Mouse (Mus musculus): ENCODE measurements around the gene Tmod4.
"Not testable (repeated sequence)": the region's sequence is repeated elsewhere in the genome, so short reads cannot be mapped to it uniquely, and the experiment has no call there.

Gene Tmod4

GRCm38 (mm10) chr3:95124246-95124645 lies at the start of gene Tmod4:
Gene Tmod4, plus strand, starts transcription at chr3:95124476.
- in situ Hi-C loops (cut with MboI; ENCODE audit: low pct_unique_long_range_greater_than_20kb in 1 of 2, low sequenced_read_pairs in 2 of 2, unreplicated experiment in 1 of 2), result no loop called here

GRCm38 (mm10) chr3:95088071-95088470 lies 36.2 kb upstream of the Tmod4 start:
- in situ Hi-C loops (cut with MboI; ENCODE audit: low pct_unique_long_range_greater_than_20kb in 1 of 2, low sequenced_read_pairs in 2 of 2, unreplicated experiment in 1 of 2), result no loop called here

- in situ Hi-C loops (cut with MboI; ENCODE audit: low pct_unique_long_range_greater_than_20kb in 1 of 2, low sequenced_read_pairs in 2 of 2, unreplicated experiment in 1 of 2), result no loop called here
Observed at GRCm38 (mm10) chr3:95100854-95101253, 23.4 kb upstream of the Tmod4 start.

GRCm38 (mm10) chr3:95105121-95105520 lies 19.2 kb upstream of the Tmod4 start:
- in situ Hi-C loops (cut with MboI; ENCODE audit: low pct_unique_long_range_greater_than_20kb in 1 of 2, low sequenced_read_pairs in 2 of 2, unreplicated experiment in 1 of 2), result no loop called here

GRCm38 (mm10) chr3:95105586-95106337 lies 18.5 kb upstream of the Tmod4 start:
- in situ Hi-C loops (cut with MboI; ENCODE audit: low pct_unique_long_range_greater_than_20kb in 1 of 2, low sequenced_read_pairs in 2 of 2, unreplicated experiment in 1 of 2), result no loop called here

- in situ Hi-C loops (cut with MboI; ENCODE audit: low pct_unique_long_range_greater_than_20kb in 1 of 2, low sequenced_read_pairs in 2 of 2, unreplicated experiment in 1 of 2), result no loop called here
Observed at GRCm38 (mm10) chr3:95106338-95107117, 17.7 kb upstream of the Tmod4 start, which contains the start of gene Pip5k1a. Gene Pip5k1a, minus strand, starts transcription at chr3:95106930.

- in situ Hi-C loops (cut with MboI; ENCODE audit: low pct_unique_long_range_greater_than_20kb in 1 of 2, low sequenced_read_pairs in 2 of 2, unreplicated experiment in 1 of 2), result not testable (repeated sequence)
Observed at GRCm38 (mm10) chr3:95107308-95107707, 17.0 kb upstream of the Tmod4 start.

- in situ Hi-C loops (cut with MboI; ENCODE audit: low pct_unique_long_range_greater_than_20kb in 1 of 2, low sequenced_read_pairs in 2 of 2, unreplicated experiment in 1 of 2), result no loop called here
Observed at GRCm38 (mm10) chr3:95107898-95108297, 16.4 kb upstream of the Tmod4 start.

GRCm38 (mm10) chr3:95110911-95111726 lies 13.2 kb upstream of the Tmod4 start, which contains the start of gene Vps72:
Gene Vps72, plus strand, starts transcription at chr3:95111022.
- in situ Hi-C loops (cut with MboI; ENCODE audit: low pct_unique_long_range_greater_than_20kb in 1 of 2, low sequenced_read_pairs in 2 of 2, unreplicated experiment in 1 of 2), result no loop called here

- in situ Hi-C loops (cut with MboI; ENCODE audit: low pct_unique_long_range_greater_than_20kb in 1 of 2, low sequenced_read_pairs in 2 of 2, unreplicated experiment in 1 of 2), result no loop called here
Observed at GRCm38 (mm10) chr3:95112760-95113159, 11.5 kb upstream of the Tmod4 start.

- in situ Hi-C loops (cut with MboI; ENCODE audit: low pct_unique_long_range_greater_than_20kb in 1 of 2, low sequenced_read_pairs in 2 of 2, unreplicated experiment in 1 of 2), result no loop called here
Observed at GRCm38 (mm10) chr3:95117751-95118150, 6.5 kb upstream of the Tmod4 start.

GRCm38 (mm10) chr3:95121580-95121979 lies 2.7 kb upstream of the Tmod4 start:
- in situ Hi-C loops (cut with MboI; ENCODE audit: low pct_unique_long_range_greater_than_20kb in 1 of 2, low sequenced_read_pairs in 2 of 2, unreplicated experiment in 1 of 2), result no loop called here

- in situ Hi-C loops (cut with MboI; ENCODE audit: low pct_unique_long_range_greater_than_20kb in 1 of 2, low sequenced_read_pairs in 2 of 2, unreplicated experiment in 1 of 2), result no loop called here
Observed at GRCm38 (mm10) chr3:95124972-95125371, 696 bp downstream of the Tmod4 start.

GRCm38 (mm10) chr3:95129226-95129651 lies 5.0 kb downstream of the Tmod4 start:
- in situ Hi-C loops (cut with MboI; ENCODE audit: low pct_unique_long_range_greater_than_20kb in 1 of 2, low sequenced_read_pairs in 2 of 2, unreplicated experiment in 1 of 2), result no loop called here

- in situ Hi-C loops (cut with MboI; ENCODE audit: low pct_unique_long_range_greater_than_20kb in 1 of 2, low sequenced_read_pairs in 2 of 2, unreplicated experiment in 1 of 2), result no loop called here
Observed at GRCm38 (mm10) chr3:95130081-95130480, 5.8 kb downstream of the Tmod4 start.

- in situ Hi-C loops (cut with MboI; ENCODE audit: low pct_unique_long_range_greater_than_20kb in 1 of 2, low sequenced_read_pairs in 2 of 2, unreplicated experiment in 1 of 2), result not testable (repeated sequence)
Observed at GRCm38 (mm10) chr3:95132389-95132788, 8.1 kb downstream of the Tmod4 start.

- in situ Hi-C loops (cut with MboI; ENCODE audit: low pct_unique_long_range_greater_than_20kb in 1 of 2, low sequenced_read_pairs in 2 of 2, unreplicated experiment in 1 of 2), result no loop called here
Observed at GRCm38 (mm10) chr3:95133176-95133575, 8.9 kb downstream of the Tmod4 start.

- in situ Hi-C loops (cut with MboI; ENCODE audit: low pct_unique_long_range_greater_than_20kb in 1 of 2, low sequenced_read_pairs in 2 of 2, unreplicated experiment in 1 of 2), result no loop called here
Observed at GRCm38 (mm10) chr3:95133680-95134101, 9.4 kb downstream of the Tmod4 start, which contains the start of the genes Scnm1 and Lysmd1. Gene Scnm1, minus strand, starts transcription at chr3:95134011. Gene Lysmd1, plus strand, starts transcription at chr3:95134088.

- in situ Hi-C loops (cut with MboI; ENCODE audit: low pct_unique_long_range_greater_than_20kb in 1 of 2, low sequenced_read_pairs in 2 of 2, unreplicated experiment in 1 of 2), result not testable (repeated sequence)
Observed at GRCm38 (mm10) chr3:95134133-95134532, 9.9 kb downstream of the Tmod4 start.

Measured in mouse embryonic stem cell (cell line).